Mouse (Mus musculus): ENCODE data around the gene Nipal3. TPM values are rescaled to one million over a fixed set of nuclear protein-coding genes. Genes with fewer than 3 reads are reported as not detected.

The Nipal3 gene
- polyA plus RNA-seq, 1 experiment from 2014 or later: 6.6 TPM

DNA sequence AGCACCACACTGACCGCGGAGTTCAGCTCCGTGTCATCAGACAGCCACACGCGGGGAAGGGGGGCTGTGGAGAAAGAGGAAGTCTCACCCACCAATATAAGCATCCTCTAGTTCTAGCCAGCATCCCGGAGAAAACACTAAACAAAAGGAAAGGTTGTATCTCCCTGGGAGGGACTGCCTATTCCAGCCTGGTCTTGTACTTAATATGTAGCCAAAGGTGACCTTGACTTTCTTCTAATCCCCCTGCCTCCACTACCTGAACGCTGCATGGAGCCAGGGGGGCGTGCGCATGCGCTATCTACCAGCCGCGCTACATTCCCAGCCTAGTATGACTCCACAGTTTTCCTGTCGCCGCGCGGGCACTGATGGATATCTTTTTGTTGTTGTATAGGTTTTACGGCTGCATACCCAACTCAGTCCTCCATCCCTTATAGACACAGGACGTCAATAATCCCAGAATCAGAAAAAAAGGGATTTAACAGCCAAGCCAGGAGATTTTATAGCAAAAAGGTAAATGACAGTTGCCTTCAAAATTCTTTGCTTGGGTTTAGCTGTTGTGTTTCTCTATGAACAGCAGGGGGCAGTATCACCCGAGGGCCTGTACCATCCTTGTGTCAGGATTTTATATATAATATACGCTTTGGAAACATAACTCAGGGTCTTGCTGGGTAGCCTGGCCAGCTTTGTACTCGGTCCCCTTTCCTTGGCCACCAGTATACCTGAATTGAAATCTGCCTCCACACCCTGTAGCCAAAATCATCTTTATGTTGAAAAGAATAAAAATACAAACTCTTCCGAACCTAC, 12.9 kb upstream of the Nipal3 start:
- peak; percentile 64 for DNase-seq (ENCODE audit: low spot score)

DNA sequence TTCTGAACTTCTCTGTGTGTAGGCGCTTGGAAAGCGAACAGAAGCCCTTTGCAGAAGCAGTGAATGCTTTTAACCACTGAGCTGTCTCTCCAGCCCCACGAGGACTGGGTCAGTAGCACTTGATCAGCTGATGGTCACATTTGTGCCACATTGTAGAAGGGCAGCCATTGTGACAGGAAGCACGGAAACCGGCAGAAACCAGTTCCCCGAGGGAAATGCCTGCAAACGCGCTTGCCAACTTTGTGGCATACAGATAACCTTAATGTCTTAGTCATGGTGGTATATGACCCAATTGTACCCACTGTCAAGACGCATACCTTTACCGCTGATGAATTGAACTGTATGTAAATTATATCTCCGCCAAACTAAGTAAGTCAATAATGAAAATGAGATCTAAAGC, 11.0 kb upstream of the Nipal3 start:
- no peak for DNase-seq (ENCODE audit: low spot score)

DNA sequence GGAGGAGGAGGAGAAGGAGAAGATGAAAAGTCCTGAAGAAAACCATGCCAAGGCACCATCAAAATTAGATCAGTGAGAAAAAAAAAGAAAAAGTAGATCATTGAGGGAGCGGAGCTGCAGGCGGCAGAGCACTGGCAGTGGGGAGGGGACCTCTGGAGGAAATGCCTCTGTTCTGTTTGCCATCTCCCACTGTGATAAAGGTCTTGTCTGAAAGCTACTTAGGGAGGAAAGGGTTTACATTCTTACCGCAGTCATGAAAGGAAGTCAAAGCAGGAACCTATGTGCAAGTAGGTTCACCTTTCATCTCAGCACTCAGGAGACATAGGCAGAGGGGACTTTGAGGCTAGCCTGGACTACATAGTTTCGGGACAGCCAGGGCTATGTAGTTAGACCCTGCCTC, 6.7 kb upstream of the Nipal3 start:
- peak; percentile 33 for DNase-seq (ENCODE audit: low spot score)

DNA sequence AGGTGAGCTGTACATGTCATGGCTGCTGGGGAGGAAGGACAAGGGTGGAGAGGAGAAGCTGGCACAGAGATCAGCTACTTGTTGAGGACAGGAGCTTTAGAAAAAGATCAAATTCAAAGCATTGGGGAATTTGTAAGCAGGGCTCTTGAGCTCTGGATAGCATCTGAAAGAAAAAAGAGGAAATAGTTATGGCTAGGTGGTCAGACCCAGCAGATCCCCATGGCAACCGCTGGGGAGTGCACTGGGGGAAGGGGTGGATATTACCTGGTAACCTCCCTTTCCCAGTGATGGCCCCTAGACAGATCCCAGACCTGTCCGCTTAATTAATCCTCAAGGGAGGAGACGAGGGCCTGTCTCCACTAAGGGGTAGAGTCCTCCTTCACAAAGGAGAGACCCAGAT, 5.0 kb upstream of the Nipal3 start:
- no peak for DNase-seq (ENCODE audit: low spot score)

DNA sequence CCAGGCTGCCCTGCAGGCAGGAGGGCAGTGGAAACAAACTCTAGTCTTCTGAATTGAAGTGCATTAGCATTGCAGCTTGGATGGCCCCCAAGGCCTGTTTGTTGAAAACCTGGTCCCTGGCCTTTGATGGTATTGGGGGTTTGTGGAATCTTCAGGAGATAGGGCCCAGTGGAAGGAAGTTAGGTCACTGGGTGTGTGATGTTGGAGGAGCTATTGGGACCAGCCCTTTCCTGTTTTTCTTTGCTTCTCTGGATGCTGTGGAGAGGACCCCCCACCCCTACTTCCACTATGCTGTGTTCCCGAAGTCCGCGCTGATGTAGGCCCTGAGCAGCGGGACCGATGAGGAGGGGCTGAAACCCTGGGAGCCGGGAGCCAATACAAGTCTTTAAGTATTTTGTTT, 3.3 kb upstream of the Nipal3 start:
- DNase-seq (ENCODE audit: low spot score): no peak

DNA sequence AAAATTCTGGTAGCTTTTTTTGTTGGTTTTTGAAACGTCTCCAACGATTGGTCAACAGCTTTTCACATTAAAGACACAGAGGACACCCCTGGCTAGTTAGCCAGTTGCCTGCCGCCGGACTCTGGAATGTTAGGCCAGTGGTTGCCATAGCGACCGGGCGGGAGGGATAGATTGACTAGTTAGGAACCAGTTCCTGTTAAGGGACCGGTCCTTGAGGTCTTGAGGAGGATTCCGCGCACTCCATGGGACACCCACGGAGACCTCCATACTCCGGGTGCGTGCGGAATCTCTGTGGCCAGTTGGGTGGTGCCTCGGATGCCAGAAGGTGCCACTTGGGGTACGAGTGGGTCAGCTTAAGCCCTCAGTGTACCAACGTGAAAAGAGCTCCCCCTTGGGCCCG, 972 bp upstream of the Nipal3 start:
- no peak for DNase-seq (ENCODE audit: low spot score)

DNA sequence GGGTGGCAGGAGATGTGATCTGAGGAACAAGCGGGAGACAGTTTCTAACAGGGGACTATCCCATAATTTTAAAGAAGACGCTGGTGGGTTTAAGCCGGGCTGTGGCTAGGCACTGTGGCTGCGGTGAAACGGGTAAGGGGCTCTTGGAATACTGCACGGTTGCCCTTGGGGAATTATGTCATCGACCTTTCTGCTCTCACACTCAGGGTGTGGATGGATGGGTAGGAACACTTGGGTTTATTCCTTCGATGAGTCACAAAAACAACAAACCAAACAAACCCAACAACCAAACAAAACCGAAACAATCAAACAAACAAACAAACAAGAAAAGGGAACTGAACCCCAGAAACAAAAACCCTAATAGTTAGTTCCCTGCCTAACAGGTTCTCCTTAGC, 556 bp upstream of the Nipal3 start:
- no peak for DNase-seq (ENCODE audit: low spot score)

DNA sequence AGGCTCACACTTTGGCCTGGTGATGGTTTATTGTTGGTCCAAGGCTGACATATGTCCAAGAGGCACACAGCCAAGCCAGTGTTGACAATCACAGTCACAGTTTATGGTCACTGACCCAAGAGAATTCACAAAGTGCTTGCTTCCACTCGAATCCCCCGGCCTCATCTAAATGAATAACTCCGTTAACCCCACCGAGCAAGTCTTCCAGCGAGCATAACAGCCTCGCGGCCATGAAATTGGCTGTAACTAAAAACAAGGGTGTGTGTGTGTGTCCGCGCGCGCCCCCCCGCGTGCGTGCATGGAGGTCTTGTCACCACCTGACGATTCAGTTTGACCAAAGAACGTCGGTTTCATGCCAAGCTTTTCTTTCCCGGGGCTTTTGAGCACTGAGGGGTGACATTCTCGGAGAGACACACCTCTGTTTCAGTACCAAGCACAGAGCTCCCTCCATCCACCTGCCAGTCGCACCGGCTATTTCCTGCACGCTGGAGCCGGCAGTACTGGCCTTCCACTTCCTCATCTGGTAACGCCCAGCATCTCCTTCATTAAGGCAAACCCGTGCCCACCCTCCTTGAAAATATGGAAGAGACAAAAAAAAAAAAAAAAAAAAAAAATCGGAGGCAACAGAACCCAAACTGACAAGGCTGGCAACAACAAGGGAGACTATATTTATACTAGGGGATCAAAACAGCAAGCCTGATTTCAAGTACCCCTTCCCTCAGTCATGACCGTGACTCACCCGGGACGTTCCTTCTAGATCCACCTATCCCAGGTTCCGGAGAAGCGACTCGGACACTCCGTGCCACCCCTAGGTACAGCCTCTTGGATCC, 932 bp downstream of the Nipal3 start:
- DNase-seq (ENCODE audit: low spot score): peak; percentile 35

DNA sequence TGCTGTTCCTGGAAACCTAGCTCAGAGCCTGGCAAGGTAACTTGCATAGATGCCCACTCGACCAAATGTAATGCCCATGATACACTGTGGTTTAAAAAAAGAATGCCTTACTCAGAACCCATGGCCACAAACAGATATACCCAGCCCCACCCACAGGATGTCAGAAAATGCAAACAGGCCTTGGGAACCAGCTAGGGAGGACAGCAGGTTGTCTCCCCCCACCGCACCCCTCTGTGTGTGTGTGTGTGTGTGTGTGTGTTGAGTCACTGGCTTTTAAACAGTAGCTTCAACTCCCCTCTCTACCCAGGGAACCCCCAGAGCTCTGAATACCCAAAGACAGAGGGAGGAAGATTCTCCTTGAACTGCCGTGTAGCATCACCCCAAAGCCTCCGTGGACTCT, 1.6 kb downstream of the Nipal3 start:
- no peak for DNase-seq (ENCODE audit: low spot score)

DNA sequence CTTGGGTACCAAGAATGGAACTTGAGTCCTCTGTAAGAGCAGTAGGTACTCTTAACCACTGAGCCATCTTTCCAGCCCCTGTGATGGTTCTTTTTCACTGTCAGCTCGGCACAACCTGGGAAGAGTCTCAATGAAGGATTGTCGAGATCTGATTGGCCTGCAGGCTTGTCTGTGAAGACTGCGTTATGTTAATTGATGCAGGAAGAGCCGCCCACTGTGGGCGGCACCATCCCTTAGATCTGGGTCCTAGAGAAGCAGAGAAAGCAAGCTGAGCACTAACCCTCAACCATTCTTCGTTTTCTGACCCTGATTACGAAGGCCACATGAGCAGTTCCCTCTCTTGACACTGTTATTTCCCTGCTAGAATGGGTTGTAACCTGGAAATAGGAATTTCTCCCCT, 5.6 kb downstream of the Nipal3 start:
- no peak for DNase-seq (ENCODE audit: low spot score)

DNA sequence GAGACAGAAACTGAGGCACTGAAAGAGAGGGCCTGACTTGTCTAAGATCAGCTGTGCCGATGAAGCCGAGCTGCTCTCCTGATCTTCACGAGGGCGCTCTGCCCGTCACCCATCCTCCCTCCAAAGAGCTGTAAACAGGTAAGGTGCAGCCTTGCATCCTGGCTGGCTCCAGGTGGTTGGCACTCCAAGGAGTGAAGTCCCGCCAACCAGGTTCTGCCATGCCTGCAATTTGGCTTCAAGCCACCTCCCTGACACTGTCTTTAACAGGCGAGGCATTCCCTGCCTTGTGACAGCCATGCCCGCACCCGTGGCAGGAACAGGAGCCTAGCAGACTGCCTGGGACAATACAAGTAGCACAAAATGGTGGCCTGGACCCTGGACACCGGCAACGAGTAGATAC, 8.5 kb downstream of the Nipal3 start:
- no peak for DNase-seq (ENCODE audit: low spot score)

DNA sequence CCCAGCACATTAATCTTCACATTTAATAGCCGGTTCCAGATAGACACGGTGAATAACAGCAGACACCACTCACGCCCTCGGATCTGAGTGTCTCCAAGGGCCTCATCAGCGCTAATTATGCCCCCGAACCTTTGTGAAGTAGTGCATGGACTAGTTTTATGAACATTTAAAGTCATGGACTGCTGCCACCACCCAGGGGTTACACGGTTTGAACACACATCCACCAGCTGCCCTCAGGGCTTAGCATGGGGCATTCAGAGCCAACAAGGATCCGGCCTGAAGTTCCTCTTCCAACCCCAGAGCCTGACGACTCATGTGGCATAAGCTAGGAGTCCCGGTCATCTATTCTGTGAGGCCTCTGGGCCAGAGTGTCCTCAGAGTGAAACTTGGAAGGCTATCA, 9.8 kb downstream of the Nipal3 start:
- no peak for DNase-seq (ENCODE audit: low spot score)

DNA sequence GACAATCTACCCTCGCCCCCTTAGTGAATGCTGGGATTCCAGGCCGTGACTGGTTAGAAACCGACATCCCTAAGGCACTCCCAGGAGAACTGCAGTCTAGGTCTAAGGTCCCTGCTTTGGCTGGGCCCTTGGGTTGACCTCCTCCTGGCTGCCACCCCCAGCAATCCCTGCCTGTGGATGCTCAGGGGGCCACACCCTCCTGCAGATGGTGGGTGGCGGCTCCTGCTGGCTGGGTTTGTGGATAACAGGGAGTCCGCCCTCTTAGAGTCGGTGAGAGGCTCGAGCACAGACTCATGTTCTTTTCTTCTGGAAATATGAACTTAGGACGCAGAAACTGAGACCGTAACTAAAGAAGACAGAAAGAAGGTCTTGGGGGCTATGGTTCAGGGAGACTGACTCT, 14.5 kb downstream of the Nipal3 start:
- DNase-seq (ENCODE audit: low spot score): no peak

DNA sequence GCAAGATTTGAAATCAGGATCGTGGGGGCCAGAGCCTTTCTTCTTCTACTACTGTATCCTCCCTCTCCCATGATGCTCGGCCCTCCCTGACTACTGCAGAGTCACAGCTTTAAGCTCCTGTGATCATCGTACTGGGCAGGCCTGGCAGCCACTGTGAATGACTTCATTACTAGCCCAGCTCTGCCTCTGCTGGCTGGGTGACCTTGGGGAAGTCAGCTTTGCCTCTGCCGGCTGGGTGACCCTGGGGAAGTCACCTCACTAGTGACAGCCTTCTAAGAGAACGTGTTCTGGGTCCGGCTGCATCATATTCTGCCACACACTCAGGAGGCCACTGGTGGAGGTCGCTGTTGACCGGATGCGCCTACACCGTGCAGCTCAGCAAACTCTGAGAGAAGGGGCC, 17.0 kb downstream of the Nipal3 start:
- no peak for DNase-seq (ENCODE audit: low spot score)

DNA sequence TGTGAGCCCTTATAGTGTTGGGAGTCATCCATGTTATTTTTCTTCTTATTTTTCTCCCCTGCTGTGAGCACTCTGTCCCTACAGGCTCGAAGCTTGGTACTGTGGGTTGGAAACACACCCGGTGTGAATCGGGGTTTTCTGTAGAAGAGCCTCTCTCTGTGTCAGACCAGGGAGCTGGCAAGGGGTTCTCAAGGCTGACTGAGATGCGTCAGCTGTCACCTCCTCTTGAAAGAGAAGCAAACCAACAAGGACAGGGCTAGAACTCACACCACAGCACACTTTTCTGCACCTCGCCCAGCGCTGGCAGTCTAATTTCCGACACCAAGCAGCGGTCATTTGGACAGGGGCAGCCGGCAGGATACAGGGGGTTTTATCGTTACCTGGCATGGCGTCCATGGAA, 31.4 kb downstream of the Nipal3 start:
- no peak for DNase-seq (ENCODE audit: low spot score)

DNA sequence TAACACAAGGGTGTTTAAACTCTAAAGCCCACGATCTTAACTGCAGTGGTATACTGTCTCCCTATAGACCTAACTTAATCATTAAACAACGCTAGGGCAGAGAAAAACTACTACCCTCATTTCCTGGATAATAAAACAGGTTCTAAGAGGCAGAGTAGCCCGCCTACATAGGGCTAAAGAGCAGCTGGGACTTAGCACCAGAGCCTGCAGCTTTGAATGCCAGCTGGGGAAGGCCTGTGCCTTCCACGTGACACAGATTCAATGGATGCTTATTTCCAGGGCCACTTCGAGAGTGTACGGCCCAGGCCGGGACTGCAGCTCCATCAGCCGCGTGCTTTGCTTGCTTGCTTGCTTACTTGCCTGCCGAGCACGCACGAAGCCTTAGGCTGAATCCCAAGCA, 41.3 kb downstream of the Nipal3 start:
- DNase-seq (ENCODE audit: low spot score): no peak

DNA sequence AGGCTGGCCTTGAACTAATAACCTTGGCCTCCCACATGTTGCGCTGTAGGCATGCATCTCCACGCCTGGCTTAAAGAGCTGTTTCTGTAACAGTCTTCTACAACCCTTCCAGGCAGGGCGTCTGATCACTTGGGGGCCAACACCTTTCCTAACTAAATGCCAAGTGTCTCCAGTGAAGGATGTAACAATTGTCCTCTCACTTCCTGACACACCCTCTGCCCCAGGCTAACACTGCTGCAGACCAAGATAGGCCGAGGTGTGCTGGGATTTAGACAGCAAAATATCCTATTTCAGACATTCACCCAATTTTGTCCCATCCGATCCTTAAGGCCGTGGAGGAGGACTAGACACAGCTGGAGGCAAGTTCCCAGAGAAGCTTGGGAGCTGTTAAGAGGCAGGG, 41.7 kb downstream of the Nipal3 start:
- DNase-seq (ENCODE audit: low spot score): no peak

DNA sequence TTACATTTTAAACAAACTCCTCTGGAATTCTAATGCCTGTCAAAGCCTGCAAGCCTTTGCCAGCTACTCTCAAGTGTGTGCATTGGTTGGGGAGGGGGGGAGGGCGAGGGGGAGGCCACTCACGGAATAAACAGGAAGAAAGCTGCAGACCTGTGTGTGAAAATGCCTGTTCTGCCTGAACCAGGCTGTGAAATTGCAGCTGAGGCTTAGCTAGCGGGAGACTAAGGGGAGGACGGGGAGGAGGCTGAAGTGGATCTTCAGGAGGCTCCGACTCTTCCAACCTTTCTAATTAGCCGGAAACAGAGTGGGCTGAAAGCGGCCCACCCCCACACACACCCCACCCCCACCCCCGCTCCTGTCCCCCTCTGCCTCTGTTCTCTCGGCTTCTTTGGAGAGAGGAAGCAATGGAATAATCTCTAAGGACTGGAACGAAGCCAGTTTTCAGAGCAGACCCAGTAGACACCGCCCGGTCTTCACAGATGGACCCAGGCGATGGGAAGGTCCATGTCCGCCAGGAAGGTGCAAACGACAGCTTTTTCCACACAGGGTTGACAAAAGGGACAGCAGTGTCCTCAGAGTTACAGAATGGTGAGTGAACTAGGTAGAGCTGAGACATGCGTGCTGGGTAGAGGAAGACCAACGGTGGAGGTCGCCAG, 43.4 kb downstream of the Nipal3 start:
- no peak for DNase-seq (ENCODE audit: low spot score)

DNA sequence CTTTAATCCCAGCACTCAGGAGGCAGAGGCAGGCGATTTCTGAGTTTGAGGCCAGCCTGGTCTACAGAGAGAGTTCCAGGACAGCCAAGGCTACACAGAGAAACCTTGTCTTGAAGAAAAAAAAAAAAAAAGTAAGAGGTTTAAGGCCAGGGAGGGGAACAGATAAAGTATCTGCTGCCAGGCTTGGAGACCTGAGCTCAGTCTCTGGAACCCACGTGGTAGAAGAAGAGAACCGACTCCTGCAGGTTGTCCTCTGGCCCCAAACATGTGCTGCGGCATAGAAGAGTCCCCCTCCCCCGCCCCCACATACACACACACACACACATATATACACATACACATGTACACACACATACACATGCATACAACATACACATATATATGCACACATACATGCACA, 52.4 kb downstream of the Nipal3 start:
- no peak for DNase-seq (ENCODE audit: low spot score)

DNA sequence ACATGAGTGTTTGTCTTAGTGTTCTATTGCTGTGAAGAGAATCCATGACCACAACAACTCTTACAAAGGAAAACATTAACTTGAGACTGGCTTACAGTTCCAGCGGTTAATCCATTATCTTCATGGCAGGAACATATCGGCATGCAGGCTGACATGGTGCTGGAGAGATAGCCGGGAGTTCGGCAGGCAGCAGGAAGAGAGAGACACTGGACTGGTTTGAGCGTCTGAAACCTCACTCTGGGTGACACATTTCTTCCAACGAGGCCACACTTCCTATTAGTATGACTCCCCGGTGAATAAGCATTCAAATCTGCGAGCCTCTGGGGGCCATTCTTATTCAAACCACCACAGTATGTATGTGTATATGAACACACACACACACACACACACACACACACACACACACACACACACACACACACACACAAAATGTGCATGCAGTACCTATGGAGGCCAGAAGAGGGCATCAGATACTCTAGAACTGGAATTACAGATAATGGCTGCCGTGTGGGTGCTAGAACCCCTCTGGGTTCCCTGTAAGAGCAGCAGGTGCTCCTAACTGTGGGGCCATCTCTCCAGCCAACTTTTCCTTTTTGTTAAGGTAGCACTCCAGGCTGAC, 54.8 kb downstream of the Nipal3 start:
- peak; percentile 69 for DNase-seq (ENCODE audit: low spot score)

DNA sequence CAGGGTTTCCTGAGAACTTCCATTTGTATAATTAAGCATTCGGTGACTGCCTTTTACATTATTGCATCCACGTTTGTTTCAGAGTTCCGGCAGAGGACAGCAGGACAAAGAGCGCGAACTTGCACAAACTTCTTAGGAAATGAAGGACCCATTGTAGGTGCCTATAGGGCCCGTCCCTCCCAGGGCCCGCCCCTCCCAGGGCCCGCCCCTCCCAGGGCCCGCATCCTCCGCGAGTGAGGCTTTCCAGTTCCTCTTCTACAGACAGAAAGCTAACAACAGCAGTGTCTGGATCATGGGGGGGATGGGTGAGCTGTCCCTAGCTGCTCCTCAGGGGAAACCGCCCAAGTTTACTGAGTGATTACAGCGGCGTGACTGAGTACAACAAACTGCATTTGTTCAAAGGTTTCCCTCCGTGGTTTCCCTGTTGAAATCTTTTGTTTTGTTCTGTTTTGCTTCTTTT, 55.6 kb downstream of the Nipal3 start:
- DNase-seq (ENCODE audit: low spot score): peak; percentile 88

DNA sequence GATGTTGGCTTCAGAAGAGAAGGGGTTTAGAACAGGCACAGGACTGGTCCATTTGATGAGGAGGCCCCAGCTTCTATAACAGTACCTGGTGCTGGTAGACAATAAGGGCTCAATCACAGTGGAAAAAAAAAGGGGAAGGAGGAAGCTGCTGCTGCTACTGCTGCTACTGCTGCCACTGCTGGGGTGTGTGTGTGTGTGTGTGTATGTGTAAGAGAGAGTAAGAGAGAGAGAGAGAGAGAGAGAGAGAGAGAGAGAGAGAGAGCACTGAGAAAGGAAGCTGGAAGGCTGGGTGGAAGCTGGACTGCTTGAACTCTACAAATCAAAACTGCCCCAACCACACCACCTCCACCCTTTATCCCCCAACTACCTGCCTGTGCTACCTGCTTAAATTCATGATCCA, 56.9 kb downstream of the Nipal3 start:
- no peak for DNase-seq (ENCODE audit: low spot score)
